Mouse (Mus musculus): ENCODE results near the gene Fcer2a.

Fcer2a gene

GRCm38 (mm10) chr8:3694121-3694520 is at the start of gene Fcer2a:
Gene Fcer2a (minus strand): TSS chr8:3694175.
- no peak for DNase-seq (ENCODE audit: low spot score)

GRCm38 (mm10) chr8:3736947-3737346 is 43.0 kb upstream of the Fcer2a start:
- DNase-seq (ENCODE audit: low spot score) = no peak

DNA sequence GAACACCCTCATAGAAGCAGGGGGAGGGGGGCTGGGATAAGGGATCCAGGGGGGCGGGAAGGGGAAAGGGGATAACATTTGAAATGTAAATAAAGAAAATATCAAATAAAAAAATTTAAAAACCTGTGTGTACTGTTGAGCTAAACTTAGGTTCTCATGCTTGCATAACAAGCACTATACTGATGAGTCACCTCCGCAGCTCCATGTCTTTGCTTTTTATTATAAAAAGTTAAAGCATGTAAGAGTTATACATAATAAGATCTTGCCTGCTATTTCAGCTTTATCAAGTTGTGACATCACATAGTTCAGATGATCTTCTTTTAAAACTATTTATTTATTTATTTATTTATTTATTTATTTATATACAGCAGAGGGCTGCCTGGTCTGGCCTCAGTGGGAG is 41.6 kb upstream of the Fcer2a start:
- no peak for DNase-seq (ENCODE audit: low spot score)

DNA sequence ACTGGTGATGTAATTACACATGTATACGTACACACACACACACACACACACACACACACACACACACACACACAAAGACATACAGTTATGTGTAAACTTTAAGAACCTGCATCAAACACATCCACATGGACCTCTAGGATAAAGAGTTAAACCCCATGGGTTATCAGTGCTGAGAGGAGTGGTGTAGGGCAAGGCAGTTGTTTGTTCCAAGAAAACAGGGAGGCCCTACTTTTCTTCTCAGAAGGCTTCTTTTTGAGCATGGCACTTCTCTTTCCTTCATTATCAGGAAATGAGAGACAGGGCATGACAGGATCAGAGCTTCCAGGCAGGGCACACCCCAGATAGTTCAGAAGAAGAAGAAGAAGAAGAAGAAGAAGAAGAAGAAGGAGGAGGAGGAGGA is 40.1 kb upstream of the Fcer2a start:
- no peak for DNase-seq (ENCODE audit: low spot score)

- DNase-seq (ENCODE audit: low spot score) = no peak
Measured at GRCm38 (mm10) chr8:3721041-3721440, 27.1 kb upstream of the Fcer2a start.

DNA sequence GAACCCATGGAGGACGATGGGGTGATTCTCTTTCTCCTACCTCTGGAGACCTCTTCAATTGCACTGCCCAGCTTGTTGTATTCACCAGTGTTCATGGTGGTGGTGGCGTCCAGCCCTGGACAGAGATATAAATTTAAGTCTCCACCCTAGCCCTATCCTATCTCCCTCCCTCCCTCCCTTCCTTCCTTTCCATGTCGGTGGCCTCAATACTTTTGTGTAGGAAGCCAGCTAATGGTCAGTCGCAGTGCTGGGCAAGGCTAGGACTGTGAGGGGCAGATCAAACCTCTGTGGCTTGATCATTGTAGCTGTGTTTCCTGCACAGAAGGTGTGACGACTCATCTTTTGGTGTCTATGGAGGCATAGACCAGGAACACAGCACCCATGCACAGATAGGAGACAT is 26.6 kb upstream of the Fcer2a start, which contains the start of gene Clec4g:
Gene Clec4g, minus strand, starts transcription at position 101 of the 400 bp plus-strand sequence.
- DNase-seq (ENCODE audit: low spot score) = no peak

GRCm38 (mm10) chr8:3718559-3718958 is 24.6 kb upstream of the Fcer2a start:
- peak; percentile 75 for DNase-seq (ENCODE audit: low spot score)

GRCm38 (mm10) chr8:3717321-3717954 is 23.5 kb upstream of the Fcer2a start:
- DNase-seq (ENCODE audit: low spot score) = no peak

GRCm38 (mm10) chr8:3711646-3712045 is 17.7 kb upstream of the Fcer2a start:
- no peak for DNase-seq (ENCODE audit: low spot score)

GRCm38 (mm10) chr8:3710312-3710711 is 16.3 kb upstream of the Fcer2a start:
- no peak for DNase-seq (ENCODE audit: low spot score)

DNA sequence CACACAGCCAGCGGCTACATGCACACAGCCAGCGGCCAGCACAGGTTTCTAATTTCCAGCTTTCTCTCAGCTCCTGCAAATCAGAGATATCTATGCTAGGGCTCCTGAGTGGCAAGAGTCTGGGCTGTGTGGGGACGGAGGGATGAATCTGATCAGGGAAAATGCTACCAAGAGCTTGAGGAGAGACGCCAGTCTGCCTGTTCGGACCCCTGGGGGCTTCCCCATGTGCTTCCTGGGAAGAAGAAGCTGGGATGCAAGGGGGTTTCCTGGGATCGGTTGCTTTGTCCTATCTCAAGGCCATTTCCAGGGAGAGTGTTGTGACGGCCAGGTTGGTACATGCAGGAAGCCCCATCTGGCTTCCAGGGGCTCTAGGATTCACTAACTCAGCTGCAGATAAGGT is 13.6 kb upstream of the Fcer2a start:
- no peak for DNase-seq (ENCODE audit: low spot score)

- peak; percentile 34 for DNase-seq (ENCODE audit: low spot score)
Measured at GRCm38 (mm10) chr8:3705711-3706110, 11.7 kb upstream of the Fcer2a start.

GRCm38 (mm10) chr8:3701491-3701890 is 7.5 kb upstream of the Fcer2a start:
- no peak for DNase-seq (ENCODE audit: low spot score)

DNA sequence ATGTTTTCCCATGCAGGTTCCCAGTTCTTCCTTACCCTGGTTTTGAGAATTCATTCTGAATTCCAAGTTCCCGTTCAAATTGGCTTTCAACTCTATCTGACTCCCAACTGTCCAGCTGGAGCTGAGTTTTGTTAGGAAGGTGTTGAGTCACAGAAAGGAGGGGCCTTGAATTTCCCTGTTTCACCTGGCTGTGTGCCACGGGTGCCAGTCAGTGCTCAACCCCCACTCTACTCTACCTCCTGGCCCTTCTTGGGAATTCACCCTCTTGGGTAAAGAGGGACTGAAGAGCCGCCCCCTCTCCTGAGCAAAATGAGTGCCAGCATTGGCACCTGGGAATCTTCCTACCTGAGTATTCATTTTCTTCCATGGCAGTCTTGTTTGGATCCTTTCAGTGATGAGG is 3.2 kb downstream of the Fcer2a start:
- no peak for DNase-seq (ENCODE audit: low spot score)

DNA sequence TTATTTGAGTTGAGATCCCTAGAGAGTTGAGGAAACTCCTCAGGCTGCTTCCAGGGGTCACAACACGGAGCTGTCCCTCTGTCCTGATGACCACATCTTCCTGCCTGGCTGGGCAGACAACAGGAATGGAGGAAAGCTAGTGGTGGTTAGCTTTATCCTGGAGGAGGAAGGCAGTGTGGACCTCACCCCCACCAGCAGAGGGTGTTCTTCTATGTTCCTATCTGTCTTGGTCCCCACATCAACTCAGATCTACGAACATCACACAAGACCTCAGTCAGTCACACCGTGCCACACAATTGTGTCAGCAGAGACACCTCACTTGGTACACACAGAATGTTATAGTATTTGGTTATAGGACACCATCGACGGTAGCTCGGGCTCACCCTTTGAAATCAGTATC is 6.4 kb downstream of the Fcer2a start:
- DNase-seq (ENCODE audit: low spot score) = no peak

DNA sequence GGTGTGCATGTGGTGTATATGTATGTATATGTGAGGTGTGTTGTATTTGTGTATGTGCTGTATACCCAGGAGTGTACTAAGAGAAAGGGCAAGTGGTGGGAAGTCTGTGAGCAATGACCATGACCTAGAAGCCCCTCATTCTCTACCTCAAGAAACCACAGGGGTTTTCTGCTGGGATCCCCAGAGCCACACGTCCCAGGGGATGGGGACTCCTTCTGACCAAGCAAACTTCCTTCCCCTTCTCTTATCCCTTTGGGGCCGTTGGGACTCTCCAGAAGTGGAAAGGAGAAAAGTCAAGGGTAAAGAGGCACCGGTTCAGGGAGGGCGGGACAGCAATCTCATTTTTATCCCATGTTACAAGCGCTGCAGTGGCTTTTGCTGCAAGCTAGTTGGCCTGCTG is 8.6 kb downstream of the Fcer2a start:
- DNase-seq (ENCODE audit: low spot score) = no peak

GRCm38 (mm10) chr8:3684530-3684929 is 9.4 kb downstream of the Fcer2a start:
- DNase-seq (ENCODE audit: low spot score) = no peak

- no peak for DNase-seq (ENCODE audit: low spot score)
Measured at GRCm38 (mm10) chr8:3683408-3684176, 10.4 kb downstream of the Fcer2a start.

DNA sequence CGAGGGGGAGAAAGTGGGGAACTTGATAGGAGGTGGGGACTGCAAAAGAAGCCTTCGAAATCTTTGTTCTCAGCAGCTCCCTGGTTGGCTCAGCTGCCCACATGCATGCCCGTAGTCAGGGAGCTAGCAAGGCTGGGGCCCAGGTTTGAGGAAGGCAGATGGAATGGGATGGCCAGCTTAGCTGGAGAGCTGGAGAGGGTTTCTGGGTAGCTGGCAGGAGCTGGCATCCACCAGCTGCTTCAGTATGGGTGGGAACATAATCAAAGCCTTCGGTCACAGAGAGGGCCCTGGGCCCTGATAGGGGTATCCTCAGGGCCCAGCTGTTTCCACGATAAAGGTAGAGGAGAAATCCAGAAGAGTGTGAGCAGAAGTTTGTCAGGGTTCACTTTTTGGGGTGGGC is 11.5 kb downstream of the Fcer2a start:
- DNase-seq (ENCODE audit: low spot score) = no peak

GRCm38 (mm10) chr8:3679656-3680055 is 14.3 kb downstream of the Fcer2a start:
- no peak for DNase-seq (ENCODE audit: low spot score)

GRCm38 (mm10) chr8:3679236-3679635 is 14.7 kb downstream of the Fcer2a start:
- no peak for DNase-seq (ENCODE audit: low spot score)

DNA sequence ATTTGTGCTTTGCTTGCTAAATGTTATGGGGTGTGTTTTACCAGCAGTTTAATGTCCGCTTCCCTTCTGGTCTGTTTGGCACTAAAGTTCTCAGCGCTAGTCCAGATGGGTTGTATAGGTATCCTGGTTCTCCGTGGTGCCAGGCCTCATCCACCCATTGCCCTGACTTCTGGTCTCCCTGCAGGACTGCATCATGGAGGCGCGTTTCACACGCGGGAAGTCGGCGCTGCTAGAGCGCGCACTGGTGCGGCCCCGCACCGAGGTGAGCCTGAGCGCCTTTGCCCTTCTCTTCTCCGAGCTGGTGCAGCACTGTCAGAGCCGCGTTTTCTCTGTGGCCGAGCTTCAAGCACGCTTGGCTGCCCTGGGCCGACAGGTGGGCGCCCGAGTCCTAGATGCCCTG is 15.1 kb downstream of the Fcer2a start:
- DNase-seq (ENCODE audit: low spot score) = no peak

DNA sequence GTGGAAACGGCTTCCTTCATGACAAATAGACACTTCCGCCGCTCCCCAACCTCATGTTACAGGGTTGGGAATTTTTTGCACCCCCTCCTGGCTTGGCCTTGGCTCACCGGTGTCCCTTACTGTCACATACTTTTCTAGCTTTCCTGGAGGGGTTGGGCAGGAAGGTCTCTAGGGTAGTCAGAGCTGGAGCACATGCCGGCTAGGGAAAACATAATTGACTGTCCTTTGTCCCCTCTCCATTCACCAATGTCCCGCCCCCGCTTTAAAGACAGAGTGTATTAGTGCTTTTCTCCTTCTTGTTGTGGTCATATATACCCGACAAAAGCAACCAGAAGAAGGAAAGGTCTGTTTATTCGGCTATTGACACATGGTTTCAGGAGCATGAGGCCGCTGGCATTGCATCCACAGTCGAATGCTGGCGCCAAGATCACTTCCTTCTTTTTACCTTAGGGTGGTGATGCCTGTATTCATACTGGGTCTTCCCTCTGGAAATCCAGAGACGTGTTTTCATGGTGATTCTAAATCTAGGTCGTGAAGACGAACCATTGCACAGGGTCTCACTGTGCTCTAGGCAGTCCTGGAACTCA is 16.9 kb downstream of the Fcer2a start:
- DNase-seq (ENCODE audit: low spot score) = peak; percentile 8

Measured in retina, embryonic 14.5 days (tissue).